Mouse (Mus musculus) kidney, postnatal 10 days (tissue): ENCODE measurements around the gene Nup205.

Experiments
- DNase-seq: peaks from one replicate; pipeline ENCODE4 v3.0.0; 2021; ENCODE audit warnings: mixed read lengths

The Nup205 gene

DNA sequence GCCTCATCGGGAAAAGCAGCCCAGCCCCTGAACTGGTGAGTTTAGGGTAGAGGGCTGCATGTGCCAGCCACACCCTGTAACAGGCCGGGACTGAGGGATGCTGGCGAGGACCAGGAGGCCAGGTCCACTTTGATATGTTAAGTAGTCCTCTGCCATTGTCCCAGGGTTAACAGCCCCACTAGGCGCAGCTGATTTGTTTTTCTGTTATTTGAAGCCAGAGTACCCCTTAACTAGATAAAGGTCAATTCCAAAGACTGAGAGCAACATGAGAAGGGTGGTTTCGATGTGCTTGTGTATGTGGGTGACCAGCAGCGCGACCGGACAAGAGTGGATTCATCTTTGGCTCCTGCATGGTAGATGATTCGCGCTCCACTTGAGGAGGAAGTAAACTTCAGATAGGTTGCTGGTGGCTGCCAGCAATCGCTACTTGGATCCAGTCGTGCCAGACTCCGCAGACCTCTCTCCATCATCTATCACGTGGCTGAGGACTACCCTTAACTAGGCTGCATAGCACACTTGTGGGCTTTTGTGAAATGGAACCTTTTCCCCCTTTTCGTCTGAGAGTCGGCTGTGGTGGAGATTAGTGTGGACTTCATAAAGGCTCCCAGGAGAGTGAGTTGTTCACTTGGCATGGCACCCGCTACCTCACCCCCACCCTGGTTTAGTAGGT lies 74.7 kb downstream of the Nup205 start:
- DNase-seq = peak; percentile 30

DNA sequence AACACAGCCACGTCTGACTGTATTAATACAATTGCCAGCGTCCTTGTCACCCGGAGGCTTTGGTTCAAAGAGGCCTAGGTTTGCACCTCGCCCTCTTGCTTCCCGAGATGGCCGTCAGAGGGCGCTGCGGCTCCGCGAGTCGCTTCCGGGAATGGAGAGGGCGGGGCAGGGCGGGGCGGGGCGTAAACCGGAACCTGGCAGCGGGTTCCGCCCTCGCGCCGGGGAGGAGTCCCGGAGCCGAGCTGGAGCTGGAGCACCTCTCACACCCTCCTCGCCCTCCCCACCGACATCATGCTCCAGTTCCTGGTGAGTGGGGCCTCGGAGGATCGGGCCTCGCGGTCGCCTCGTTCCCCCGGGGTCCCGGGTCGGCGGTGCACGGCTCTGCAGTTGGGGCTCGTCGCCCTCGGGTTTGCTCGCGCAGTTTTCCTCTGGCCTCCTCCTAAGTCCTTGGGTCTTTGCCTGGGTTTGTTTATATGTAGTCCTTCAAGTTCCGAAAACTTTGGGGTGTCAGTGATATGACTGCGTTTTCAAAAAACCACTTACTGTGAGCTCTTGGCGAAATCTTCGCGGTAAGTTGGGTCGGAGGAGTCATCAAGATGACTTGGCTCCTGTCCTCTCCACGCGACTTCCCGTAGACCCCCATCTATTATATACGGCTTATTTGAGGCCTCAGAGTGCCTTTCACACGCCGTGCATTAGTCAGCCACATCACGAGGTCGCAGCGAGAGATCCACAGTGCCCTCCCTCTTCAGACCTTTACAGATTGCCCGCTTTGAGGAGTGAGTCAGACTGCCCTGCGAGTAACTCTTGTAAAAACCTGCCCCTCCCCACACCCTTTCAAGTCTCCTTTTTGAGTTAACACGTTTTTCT lies 75.5 kb downstream of the Nup205 start:
- peak; percentile 95 for DNase-seq

DNA sequence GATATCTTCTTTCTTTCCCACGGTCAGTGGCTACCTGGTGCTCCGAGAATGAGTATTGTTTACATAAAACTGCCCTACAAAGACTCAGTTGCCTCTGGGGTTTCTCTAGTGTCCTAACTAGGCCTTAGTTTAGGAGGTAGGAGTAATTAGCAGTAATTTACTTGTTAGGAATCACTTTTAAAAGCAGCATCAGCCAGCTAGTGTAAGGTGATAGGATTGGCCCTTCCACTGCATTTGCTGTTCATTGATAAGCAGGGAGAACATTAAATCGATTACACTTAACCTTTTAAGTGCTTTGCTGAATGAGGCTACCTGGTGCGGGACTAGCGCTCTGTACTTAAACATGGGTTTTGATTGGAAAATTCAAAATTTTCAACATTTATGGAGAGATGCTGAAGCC lies 76.3 kb downstream of the Nup205 start:
- DNase-seq = no peak

DNA sequence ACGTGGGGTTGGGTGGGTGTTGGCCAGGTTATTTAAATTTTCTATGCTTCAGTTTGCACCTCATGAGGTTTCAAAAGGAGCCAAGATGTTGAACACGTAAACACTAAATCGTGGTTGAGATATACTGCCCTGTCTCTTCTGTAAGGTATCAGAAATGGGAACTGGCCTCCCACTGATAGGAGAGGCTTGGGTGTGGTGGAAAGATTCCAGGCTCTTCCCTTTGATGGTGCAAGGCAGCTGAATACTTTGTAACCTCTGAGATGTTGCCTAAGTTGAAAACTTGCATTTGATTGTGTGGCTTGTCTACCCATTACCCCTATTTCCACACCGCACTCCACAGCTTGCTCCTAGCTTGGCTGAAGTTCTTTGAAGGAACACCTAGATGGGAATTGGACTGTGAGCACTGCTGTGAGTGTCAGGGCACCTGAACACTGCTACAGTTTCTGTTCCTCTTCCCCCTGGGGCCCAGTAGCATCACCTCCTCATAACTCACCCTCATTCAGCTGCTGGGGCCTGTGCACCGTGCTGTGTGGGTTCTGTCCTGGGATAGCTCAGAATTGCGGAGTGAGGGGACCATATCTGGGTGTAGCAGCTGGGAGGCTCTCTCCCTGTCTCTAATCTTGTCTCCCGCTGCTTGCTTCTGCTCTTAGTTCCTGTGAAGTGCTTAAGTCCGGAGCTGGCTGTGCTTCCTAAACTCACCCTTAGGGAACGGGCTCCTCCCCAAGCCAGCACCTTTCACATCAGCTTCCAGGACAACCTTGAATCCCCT lies 77.1 kb downstream of the Nup205 start:
- DNase-seq = no peak

DNA sequence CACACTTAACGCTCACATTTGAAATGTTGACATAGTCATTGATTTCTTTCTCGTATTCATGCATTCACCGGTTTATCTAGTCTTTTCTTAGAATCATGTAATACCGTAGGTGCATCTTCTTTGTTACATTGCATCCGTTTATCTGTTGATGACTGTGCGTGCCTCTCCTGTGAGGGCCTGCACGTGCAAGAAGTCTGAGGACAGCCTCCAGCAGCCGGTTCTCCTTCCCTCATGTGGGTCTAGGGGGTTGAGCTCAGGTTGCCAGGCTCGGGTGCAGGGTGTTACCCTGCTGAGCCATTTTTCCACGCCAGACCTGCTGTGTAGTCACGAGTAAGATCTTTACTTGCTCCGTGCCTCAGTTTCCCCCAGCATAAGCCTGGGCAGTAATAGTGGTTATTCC lies 77.8 kb downstream of the Nup205 start:
- no peak for DNase-seq

DNA sequence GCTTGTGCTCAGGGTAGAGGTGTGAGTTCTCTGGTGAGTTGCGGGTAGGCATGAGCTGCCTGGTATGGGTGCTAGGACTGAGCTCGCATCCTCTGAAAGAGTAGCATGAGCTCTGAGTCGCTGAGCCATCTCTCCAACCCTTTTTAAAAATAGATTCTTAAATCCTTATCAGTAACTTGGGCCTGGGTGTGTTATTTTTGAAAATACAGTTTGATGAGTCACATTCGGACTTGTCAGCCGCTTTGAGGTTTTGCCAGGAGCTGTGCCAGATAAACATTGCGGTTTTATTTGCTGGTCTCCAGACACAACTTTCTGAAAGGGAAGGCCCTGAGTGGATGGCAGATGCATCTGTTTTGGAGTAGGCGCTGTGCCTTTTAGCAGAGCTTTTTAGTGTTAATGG lies 79.5 kb downstream of the Nup205 start:
- DNase-seq = peak; percentile 68

DNA sequence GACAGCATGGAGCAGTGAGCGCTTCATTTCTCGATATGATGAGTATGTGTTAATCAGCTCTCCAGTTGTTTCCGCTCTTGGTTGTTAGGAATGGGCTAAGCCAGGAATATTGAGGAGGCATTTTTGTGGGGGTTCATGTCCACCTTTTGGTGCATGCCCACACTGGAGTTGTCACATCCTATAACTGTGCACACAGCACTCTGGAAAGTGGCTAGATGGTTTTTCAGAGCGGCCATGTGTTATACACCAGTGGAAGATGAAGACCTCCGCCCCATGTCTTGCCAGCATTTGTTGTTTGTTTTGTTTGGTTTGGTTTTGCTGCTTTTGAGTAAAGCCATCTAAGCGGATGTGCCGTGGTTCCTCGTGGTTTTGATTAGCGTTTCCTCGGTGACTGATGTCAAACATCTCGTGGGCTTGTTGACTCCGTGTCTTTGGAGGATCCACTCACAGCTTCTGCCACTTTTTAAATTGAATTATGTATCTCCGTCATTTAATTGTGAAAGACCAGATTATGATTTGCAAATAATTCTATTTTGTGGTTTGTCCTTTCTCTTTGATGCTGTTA lies 80.5 kb downstream of the Nup205 start:
- no peak for DNase-seq

DNA sequence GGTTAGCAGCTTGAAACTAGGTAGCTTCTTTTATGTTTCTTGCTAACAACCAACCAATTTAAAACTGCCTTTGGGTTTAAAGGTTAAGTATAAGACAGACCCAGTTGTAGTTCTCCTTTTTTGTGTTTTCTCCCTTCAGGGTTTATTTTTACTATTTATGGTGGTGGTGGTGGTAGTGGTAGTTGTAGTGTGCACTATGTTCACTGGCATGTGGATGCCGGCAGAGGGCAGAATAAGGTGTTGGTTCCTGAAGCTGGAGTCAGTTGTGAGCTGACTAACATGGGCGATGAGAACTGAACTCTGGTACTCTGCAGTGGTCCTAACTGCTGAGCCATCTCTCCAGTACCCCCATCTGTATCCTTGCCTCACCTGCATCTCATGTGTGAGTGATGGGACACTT lies 81.7 kb downstream of the Nup205 start:
- DNase-seq = no peak

DNA sequence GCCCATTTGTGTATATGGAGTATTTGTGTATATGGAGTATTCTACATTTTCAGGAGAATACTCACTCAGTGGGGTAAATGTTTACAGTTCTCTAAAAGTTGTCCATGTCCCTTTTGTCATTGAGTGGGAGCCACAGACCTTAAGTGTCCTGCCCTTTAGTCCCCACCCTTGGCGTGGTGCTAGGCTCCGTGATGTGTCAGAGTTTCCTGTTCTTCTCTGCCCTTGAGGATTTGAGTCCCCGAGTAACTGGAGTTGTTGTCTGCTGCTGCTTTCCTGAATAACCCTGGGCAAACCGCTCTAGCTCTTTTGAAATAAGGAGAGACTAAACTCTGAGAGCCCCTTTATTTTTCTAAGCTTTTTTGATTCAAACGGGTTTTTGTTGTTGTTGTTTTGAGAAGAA lies 82.3 kb downstream of the Nup205 start:
- DNase-seq = no peak

DNA sequence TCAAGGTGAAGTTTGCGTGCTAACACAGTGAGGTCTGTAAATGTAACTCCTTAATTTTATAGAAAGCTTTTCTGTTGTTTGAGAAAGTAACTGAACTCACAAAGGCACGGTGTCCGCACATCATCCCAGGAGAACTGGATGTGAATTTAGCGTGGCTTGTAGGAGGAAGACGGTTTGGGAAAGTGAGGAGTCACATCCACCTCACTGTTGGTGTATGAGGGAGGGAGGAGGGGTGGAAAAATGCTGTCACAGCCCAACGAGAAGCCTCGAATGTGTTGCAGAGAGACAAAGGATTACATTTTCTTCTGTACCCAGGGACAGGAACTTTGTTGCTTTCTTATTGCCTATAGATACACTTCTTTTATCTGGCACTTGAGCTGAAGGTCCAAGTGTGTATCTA lies 83.3 kb downstream of the Nup205 start:
- no peak for DNase-seq

DNA sequence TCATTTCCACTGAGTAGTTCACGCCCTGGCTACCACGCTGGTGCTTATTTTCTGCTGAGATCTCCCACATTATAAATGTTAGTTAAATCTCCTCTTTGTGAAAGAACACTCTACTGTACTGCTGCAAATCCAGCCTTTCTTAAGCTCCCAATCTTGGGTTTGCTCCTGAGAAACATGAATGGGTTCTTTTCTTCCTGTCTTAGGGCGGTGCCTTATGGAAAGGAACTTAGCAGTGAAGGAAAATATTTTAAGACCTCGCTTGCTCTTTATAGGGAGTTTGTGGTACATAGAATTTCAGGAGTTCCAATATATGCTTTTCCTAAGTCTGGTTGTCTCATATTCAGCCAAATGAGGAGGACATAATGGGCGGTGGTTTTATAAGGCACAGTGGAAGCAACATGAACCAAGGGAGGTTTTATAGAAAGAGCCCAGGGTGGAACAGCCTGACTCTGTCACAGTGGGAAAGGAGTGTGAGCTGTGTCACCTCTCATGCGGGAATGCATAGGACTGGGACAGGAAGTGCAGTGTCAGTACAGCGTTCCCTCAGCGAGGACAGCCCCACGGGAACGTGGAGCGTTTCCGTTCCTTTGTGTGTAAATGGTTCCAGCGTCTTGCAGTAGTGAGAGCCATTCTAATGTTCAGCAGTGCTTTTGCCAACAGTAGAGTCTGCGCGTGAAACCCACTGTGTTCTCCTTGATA lies 88.5 kb downstream of the Nup205 start:
- DNase-seq = peak; percentile 30

DNA sequence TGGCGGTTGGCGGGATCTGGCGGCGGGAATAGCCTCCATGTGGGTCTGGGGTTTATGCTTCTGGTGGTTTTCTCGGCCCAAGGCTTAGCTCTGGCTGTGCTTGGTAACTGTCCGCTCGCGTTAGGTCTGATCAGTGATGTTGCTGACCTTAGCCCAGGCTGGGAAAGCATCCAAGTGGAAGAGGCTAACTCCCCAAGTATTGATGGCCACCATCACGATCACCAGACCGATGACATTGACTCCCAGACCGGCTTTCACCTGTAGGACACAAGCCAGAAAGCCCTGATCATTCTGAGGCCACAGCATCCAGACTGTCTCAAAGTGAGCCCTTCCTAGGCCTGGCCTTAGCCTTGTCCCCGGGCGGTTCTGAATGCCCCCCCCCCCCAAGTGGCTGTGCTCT lies 91.5 kb downstream of the Nup205 start:
- DNase-seq = no peak

DNA sequence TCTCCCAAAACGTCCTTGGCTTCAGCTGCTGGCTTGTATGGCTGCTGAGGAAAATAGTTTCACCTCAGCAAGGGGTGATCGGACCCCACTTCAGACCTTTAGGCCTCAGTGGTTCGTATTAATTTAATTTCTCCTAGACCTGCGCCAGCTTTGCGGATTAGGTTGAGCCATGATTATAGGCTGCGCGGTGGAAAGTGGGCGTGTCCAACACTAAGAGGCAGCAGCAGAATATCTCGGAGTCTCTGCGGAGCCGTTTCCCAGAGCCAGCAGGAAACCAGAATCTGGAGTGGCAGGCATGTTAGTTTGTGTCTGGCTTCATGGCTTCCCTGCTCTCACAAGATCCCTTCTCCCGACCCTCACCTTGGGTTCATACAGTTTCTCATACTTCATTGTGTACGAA lies 92.4 kb downstream of the Nup205 start:
- DNase-seq = no peak

DNA sequence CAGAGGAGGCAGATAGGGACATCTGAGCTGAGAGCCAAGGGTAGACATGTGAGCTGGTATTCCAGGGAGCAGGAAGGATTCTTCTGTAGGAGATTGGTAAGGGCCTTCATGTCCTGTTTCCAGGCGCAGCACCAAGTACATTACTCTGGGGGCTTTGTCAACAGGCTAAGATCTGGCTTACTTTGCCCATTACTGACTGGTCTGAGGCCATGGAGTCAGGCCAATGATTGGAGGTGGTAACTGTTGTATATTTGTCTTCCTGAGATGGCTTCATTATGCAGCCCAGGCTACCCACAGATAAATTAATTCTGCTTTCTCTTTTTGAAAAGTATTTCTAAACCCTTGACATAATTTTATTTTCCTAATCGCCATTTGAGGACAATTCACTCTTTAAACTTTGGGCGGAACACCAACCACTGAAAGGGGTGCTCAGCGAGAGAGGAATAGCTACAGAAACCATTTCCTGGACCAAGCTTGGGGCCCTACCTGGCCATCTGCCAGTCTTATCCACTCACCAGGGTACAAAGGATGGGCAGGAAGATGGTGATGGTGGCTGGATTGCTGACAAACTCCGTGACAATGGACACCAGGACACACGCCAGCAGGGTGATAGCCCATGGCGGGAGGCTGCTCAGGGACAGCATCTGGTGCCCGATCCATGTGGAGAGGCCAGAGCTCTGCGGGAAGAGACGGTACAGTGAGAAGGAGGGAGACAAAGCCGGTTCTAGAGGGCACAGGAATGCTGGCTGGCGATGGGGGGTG lies 94.1 kb downstream of the Nup205 start:
- DNase-seq = peak; percentile 14

DNA sequence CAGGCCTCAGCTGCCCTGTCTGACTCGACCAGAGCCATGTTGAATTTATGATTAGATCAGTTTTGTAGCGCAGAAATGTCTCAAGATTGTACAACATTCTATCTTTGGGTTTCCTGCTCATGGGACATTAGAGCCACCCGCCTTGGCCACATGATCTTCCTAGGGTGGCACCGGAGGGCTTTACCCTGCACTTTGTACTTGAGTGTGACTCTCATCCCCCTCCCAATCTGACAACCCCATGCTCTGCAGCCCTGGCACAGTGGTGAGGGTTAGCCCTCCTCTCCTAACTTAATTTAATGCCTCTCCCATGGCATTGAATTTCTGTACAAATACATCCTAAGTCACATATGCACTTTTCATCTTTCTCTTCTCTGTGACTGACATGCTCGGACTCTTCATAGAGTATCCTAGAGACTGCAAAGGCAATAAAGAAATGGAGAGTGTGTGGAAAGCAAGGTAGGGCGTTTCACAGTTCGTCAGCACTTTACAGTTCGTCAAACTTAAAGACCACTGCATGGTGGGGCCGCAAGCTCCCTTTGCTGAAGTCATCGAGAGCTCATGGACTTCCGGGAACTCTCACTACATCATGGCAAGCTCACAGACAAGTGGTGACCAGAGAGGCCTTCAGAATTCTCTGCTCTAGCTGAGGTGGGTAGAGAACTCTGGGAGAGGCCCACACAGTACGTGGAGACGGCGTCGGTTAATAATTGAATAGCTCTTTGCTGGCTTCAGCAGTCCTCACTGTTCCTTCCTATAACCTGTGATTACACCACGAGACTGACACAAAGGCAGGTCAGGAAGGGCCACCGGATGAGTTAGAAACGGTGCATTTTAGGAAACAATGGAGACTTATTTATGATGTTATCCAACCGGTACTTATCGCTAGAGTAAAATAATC lies 94.9 kb downstream of the Nup205 start:
- DNase-seq = peak; percentile 29

DNA sequence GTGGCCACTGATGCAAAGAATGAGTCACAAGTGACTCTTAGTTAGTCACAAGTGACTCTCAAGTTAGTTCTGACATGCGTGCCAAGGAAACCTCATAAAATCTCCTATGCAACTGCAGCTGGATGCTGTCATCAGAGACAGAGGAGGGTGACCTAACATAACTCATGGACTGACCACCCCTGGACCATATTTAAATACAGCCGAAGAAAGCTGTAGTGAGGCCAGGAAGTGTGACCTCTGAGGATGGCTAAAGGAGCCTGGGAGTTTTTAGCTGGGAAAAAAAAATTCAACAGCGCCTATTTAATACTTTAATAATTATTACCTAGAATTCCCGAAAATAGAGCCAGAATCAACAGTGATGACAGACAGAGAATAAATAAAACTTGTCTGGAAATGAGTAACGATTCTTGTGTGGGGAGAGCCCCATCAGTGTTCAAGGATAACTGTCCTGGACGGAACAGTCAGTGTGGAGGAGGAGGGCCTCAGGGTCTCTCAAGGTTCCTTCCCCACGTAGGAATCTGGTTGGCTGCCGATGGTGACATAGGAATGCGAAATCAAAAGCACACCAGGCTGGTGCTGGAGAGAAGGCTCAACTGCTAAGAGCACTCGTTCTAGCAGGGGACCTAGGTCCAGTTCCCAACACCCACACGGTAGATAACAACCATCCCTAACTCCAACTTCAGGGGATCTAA lies 96.3 kb downstream of the Nup205 start:
- peak; percentile 73 for DNase-seq

DNA sequence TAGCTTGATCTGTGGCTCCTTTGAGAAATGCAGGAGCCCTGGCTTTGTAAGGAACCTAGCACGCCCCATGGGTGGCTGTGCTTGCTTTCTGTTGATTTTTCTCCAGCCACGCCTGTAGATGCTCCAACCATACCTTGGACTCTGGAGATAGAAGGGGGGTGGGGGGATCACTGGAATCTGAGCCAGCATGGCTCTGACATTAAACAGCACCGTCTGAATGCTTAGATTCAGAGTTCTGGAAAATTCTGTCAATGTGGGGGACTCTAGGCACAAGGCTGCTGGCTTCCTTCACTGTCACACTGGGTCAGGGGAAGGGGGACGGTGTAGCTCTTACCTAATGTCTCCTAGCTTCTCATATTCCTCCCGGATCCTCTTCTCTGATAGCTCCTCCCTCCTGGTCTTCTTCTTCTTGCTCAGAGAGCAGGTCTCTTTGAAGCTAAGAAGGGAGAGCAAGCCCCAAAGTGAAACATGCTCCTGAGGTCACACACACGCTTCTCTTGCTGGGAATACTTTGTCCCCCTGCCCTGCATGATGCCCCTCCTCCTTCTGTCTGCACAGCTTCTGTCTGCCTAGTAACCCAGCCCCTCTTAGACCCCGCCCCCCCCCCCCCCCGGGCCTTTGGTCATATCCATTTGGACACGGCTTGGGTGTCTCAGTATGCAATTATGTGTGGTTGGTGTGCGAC lies 100.8 kb downstream of the Nup205 start:
- DNase-seq = no peak

DNA sequence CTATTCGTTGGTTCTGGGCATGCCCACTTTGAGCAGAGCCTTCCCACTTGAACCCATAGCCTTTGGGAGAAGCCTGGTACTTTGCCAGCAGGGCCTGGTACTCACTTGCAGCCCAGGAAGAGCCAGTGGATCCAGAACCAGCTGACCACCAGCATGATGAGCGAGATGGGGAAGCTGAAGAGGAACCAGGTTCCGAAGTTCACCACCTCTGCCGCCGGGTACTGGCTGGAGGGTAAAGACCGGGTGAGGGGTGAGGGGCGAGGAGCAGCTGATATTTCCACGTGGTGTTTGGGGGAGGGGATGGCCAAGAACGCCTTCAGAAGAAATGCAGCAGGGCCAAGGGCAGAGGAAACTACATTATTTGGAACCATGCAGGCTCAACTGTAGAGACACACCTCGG lies 102.1 kb downstream of the Nup205 start:
- DNase-seq = peak; percentile 40

DNA sequence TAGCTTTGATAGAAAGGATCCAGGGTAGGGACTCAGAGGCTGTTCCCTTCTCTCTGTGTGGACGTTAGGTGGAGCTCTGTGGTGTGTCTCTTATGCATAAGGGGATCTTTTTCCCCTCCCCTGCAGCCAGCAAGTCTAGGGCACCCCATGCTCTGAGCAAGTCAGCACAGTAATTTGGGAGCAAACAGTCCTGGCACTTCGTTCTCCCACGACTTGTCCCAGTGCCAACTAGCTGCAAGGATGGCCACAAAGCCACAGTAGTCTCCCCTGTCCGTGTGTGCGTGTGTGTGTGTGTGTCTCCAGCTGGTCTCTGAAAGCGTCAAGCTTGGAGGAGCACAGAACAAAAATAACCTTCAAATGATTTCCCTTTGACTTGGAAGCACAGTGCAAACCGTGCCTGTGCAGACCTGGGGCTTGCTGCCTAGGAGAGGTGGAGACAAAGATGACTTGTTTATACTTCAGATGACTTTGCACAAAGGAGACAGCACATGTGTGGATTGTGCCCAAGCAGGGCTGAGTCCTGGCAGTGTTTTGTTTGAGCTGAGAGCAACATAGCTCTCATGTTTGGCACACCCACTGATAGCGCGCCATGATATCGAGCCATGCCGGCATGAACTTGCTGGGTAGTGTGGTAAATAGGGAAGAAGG lies 111.0 kb downstream of the Nup205 start:
- DNase-seq = peak; percentile 72
